Mouse (Mus musculus): ENCODE data around the gene Clcn1.

Clcn1 gene

DNA sequence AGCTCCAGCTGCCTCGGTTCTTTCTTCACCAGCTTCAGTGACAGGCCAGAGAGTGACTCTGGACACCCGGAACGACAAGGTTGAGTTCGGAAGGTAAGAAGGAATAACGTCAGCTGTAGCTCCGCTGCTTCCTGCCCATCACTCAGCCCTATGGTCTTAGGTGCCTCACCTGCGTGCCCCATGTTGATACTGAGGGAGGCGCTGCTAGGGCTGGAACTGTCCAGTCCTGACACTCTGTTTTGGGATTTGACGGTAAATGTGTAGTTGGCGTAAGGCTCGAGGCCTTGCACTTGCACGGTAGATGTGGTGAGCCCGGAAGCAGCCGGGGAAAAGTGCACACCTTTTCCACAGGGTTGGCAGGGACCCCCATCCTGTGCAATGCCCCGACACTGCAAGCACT, 78.1 kb downstream of the Clcn1 start:
- DNase-seq (ENCODE audit: extremely low spot score) = no peak

DNA sequence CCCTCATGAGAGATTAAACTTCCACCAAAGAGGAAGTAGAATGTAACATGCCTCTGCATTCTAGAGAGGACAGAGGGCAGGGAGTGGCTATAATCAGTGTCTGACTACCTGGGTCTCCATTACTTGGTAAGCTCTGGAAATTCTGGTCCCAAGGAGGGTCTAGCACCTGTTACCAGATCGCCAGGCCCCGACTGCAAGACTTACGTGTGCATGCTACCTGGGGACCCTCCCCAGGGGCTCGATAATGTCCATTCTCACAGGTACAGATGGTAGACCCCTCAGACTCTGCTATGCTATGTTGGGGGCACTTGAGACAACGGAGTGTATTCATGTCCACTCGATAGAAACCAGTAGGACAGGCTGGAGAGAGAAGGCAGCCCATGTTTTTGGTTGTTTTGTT, 78.7 kb downstream of the Clcn1 start:
- DNase-seq (ENCODE audit: extremely low spot score) = no peak
